Mouse (Mus musculus) heart, embryonic 13.5 days (tissue): ENCODE results near the gene Gm28038. TPM values are rescaled to one million over a fixed set of nuclear protein-coding genes. Genes with fewer than 3 reads are reported as not detected.

Source experiments
- ATAC-seq: fragments of 200-750 bp; cut with Nextera tagmentation; 2 replicates; pipeline ENCODE4 v1.8.0; 2017; ENCODE audit warnings: moderate TSS enrichment; ENCODE audit not compliant: insufficient number of reproducible peaks, low FRiP score, low TSS enrichment; ENCODE audit errors: extremely low read depth
- H3K27ac ChIP-seq: fragments of 300-500 bp; sonication (generic); replicated peaks from 2 replicates; pipeline ENCODE4 v1.5.1; 2015; ENCODE audit warnings: moderate library complexity, mild to moderate bottlenecking, inconsistent platforms
- H3K27me3 ChIP-seq: fragments of 300-500 bp; sonication (generic); replicated peaks from 2 replicates; pipeline ENCODE4 v1.6.1; 2015; ENCODE audit warnings: mild to moderate bottlenecking, inconsistent platforms
- H3K36me3 ChIP-seq: fragments of 300-500 bp; sonication (generic); 2 replicates; pipeline ENCODE4 v1.6.1; 2015; ENCODE audit warnings: mild to moderate bottlenecking, inconsistent platforms
- H3K4me1 ChIP-seq: fragments of 300-500 bp; sonication (generic); 2 replicates; pipeline ENCODE4 v1.6.1; 2015; ENCODE audit warnings: inconsistent platforms
- H3K4me2 ChIP-seq: fragments of 300-500 bp; sonication (generic); 2 replicates; pipeline ENCODE4 v1.6.1; 2015; ENCODE audit warnings: inconsistent platforms, mild to moderate bottlenecking, moderate library complexity
- H3K4me3 ChIP-seq: fragments of 300-500 bp; sonication (generic); 2 replicates; pipeline ENCODE4 v1.5.1; 2015; ENCODE audit warnings: moderate library complexity, mild to moderate bottlenecking, inconsistent platforms
- H3K9ac ChIP-seq: fragments of 300-500 bp; sonication (generic); 2 replicates; pipeline ENCODE4 v1.6.1; 2015; ENCODE audit warnings: inconsistent platforms, mild to moderate bottlenecking, moderate library complexity
- H3K9me3 ChIP-seq: fragments of 300-500 bp; sonication (generic); 2 replicates; pipeline ENCODE4 v1.6.1; 2016; ENCODE audit warnings: inconsistent platforms
- WGBS: fragments of 180-500 bp; shearing (Covaris S2); methylation state at CpG from one replicate; pipeline ENCODE4 v1.1.7; 2015; ENCODE audit warnings: mixed read lengths; 5-methylcytosine and 5-hydroxymethylcytosine counted together
- polyA plus RNA-seq: library from polyadenylated mRNA; unstranded; fragments of >200 nt; fragmentation: Nextera tagmentation; extraction: Ambion mirVana; gene quantifications from 2 replicates; pipeline ENCODE4 v1.2.1, GENCODE M21; 2015

Gm28038 gene
- polyA plus RNA-seq, 1 experiment from 2014 or later, result not detected

- Histone ChIP-seq H3K4me1 (peaks cover 1% of the 10 kb centered on the region), H3K9ac (no peak overlapping the region), H3K27ac (no peak overlapping the region), H3K9me3 (no peaks in the 10 kb centered on the region), H3K36me3 (peaks cover 80% of the 10 kb centered on the region), H3K4me3 (no peak overlapping the region), H3K4me2 (no peak overlapping the region), H3K27me3 (no peaks in the 10 kb centered on the region)
- 87% methylated on average over 5 of the region's 5 CpGs for WGBS
- no peak for ATAC-seq
These were observed 19.1 kb downstream of the Gm28038 start for GRCm38 (mm10) chr2:30299966-30300365.

DNA sequence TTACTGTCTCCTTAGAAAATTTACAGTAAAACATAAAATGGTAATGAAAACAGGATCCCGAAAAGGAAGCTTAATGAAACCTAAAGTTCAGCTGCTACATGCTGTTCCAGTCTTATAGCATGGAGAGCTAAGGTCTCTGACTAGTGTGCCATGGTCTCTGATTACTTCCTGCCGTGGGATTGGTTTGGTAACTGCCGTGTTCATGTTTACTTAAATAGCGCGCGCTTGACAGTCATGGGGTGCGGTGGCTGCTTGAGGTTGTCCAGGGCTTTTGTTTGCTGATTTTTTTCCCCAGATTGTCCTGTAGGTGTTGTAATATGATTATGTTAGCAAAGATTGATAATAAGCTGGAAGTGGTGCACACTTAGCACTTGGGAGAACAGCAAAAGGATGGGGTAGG lies 25.2 kb downstream of the Gm28038 start:
- Histone ChIP-seq H3K4me3 (no peak overlapping the region), H3K4me1 (no peaks in the 10 kb centered on the region), H3K9me3 (no peaks in the 10 kb centered on the region), H3K27ac (no peak overlapping the region), H3K9ac (no peak overlapping the region), H3K4me2 (no peak overlapping the region), H3K36me3 (peaks cover 100% of the 10 kb centered on the region), H3K27me3 (no peaks in the 10 kb centered on the region)
- 94% methylated on average over 7 of the region's 7 CpGs for WGBS
- ATAC-seq, result no peak

DNA sequence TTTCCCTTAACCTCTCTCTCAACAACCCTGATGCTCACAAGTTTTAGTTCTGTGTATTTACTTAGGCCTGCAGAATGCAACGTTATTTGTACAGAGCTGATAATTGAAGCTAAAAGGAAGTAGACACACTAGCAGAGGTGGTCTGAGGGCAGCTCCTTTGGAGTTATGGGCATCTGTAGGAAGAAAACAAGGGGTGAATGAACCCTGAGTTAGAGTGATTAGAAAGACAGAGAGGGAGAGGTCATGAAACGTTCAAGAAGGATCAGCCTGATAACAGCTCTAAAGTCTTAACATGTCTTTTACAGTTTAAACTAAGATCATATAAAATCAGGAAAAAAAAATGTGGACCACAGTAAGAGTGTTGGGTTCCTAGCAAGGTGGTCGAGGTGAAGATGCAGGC lies 28.5 kb downstream of the Gm28038 start:
- no peak overlapping the region for H3K4me3 ChIP-seq
- H3K27me3 ChIP-seq, result no peaks in the 10 kb centered on the region
- no peaks in the 10 kb centered on the region for H3K4me1 ChIP-seq
- H3K27ac ChIP-seq, result no peak overlapping the region
- H3K9ac ChIP-seq, result no peak overlapping the region
- 77% methylated on average over 3 of the region's 3 CpGs for WGBS
- no peak for ATAC-seq
- no peaks in the 10 kb centered on the region for H3K9me3 ChIP-seq
- H3K36me3 ChIP-seq, result peaks cover 99% of the 10 kb centered on the region
- H3K4me2 ChIP-seq, result no peak overlapping the region

- H3K27me3 ChIP-seq, result no peaks in the 10 kb centered on the region
These were observed 30.6 kb downstream of the Gm28038 start for GRCm38 (mm10) chr2:30311481-30311880.

DNA sequence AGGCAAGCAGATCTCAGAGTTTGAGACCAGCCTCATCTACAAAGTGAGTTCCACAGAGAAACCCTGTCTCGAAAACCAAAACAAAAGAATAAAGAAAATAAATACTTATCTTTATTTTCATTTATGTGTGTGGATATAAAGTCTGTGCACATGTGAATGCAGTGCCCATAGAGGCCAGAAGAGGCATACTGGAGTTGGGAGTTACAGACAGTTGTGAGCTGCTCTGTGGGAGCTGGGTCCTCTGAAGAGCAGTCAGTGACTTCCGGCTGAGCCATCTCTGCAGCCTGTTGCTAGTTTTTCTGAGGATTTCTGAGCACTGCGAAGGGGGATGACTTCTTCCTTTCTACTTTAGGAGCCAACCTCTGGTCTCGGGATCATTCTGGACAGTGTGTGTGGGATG lies 35.3 kb downstream of the Gm28038 start:
- 94% methylated on average over 4 of the region's 4 CpGs for WGBS
- Histone ChIP-seq H3K9me3 (no peaks in the 10 kb centered on the region), H3K9ac (no peak overlapping the region), H3K27ac (no peak overlapping the region), H3K36me3 (peaks cover 98% of the 10 kb centered on the region), H3K4me3 (no peak overlapping the region), H3K4me1 (no peaks in the 10 kb centered on the region), H3K4me2 (no peak overlapping the region), H3K27me3 (no peaks in the 10 kb centered on the region)
- ATAC-seq, result no peak

More at GRCm38 (mm10) chr2:30311481-30311880, 30.6 kb downstream of the Gm28038 start:
- Histone ChIP-seq H3K9ac (no peak overlapping the region), H3K4me3 (no peak overlapping the region), H3K36me3 (peaks cover 99% of the 10 kb centered on the region), H3K4me2 (no peak overlapping the region), H3K4me1 (no peaks in the 10 kb centered on the region), H3K27ac (no peak overlapping the region), H3K9me3 (no peaks in the 10 kb centered on the region)
- WGBS, result 98% methylated on average over 2 of the region's 2 CpGs
- ATAC-seq, result no peak

DNA sequence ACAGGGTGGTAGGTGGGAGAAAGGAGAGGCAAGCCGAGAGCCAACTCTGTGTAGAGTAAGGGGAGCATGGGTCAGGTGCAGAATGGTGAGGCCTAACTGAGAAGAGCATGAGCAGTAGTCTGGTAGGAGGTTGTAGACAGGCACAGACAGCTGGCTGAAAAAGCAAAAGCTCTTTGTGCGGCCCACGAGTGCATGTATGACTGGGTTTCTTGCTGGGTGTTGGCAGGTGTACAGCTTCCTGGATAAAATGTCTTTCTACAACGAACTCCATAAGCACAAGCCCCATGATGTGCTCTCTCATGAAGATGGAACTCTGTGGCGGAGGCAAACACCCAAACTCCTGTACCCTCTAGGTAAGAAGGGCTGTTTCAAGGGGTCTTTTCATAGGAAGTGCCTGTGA lies 36.1 kb downstream of the Gm28038 start:
- no peaks in the 10 kb centered on the region for H3K27me3 ChIP-seq
- no peaks in the 10 kb centered on the region for H3K4me1 ChIP-seq
- ATAC-seq, result no peak
- H3K9me3 ChIP-seq, result no peaks in the 10 kb centered on the region
- WGBS, result 91% methylated on average over 5 of the region's 5 CpGs
- no peak overlapping the region for H3K4me2 ChIP-seq
- peaks cover 99% of the 10 kb centered on the region for H3K36me3 ChIP-seq
- no peak overlapping the region for H3K9ac ChIP-seq
- H3K4me3 ChIP-seq, result no peak overlapping the region
- H3K27ac ChIP-seq, result no peak overlapping the region

GRCm38 (mm10) chr2:30319260-30319659 lies 38.4 kb downstream of the Gm28038 start:
- H3K36me3 ChIP-seq, result peaks cover 99% of the 10 kb centered on the region
- no peaks in the 10 kb centered on the region for H3K4me1 ChIP-seq
- H3K27ac ChIP-seq, result no peak overlapping the region
- no peak overlapping the region for H3K4me3 ChIP-seq
- ATAC-seq, result no peak
- no peak overlapping the region for H3K4me2 ChIP-seq
- WGBS, result 80% methylated on average over 4 of the region's 4 CpGs
- no peaks in the 10 kb centered on the region for H3K9me3 ChIP-seq
- no peaks in the 10 kb centered on the region for H3K27me3 ChIP-seq
- no peak overlapping the region for H3K9ac ChIP-seq

DNA sequence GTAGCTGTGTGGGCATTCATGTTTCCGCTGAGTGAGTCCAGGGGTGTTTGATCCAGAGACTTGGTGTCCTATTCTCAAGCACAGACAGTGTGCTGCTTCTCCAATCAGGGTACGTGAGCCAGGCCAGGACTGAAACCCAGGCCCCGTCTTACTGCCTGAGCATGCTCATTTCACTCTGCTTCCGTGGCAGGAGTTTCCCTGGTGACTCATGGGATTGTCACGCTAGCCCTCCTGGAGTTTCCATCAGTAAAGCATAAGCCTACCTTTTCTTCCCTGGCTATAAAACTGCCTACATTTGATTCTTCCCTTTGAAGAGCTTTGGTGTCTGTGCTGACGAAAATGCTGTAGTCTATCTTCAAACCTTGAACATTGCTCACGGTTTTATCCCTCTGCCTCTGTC lies 42.3 kb downstream of the Gm28038 start:
- ATAC-seq, result no peak
- H3K4me1 ChIP-seq, result no peaks in the 10 kb centered on the region
- peaks cover 99% of the 10 kb centered on the region for H3K36me3 ChIP-seq
- no peak overlapping the region for H3K9ac ChIP-seq
- H3K9me3 ChIP-seq, result no peaks in the 10 kb centered on the region
- H3K27me3 ChIP-seq, result no peaks in the 10 kb centered on the region
- H3K4me3 ChIP-seq, result no peak overlapping the region
- H3K4me2 ChIP-seq, result no peak overlapping the region
- WGBS, result 86% methylated on average over 7 of the region's 7 CpGs
- no peak overlapping the region for H3K27ac ChIP-seq

DNA sequence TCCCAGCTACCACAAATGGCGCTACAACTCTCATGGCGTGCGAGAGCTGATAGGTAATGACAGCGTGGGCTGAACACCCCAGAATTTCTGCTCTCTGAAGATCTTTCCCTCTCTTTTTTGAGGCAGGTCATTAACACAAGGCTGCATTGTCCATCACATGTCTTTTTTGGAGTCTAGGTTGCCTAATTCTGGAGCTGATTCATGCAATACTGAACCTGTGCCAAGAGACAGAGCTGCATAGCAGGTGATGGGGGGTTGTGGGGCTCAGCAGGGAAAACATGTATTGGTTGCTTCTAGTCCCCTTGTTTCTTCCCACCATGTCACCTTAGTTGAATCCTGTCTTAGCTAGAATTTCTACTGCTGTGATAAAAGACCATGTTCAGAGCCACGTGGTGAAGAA lies 44.5 kb downstream of the Gm28038 start:
- Histone ChIP-seq H3K36me3 (peaks cover 98% of the 10 kb centered on the region), H3K9ac (no peak overlapping the region), H3K9me3 (no peaks in the 10 kb centered on the region), H3K4me1 (no peaks in the 10 kb centered on the region), H3K27me3 (no peaks in the 10 kb centered on the region), H3K4me3 (no peak overlapping the region), H3K4me2 (no peak overlapping the region), H3K27ac (no peak overlapping the region)
- WGBS, result 87% methylated on average over 5 of the region's 5 CpGs
- ATAC-seq, result no peak

GRCm38 (mm10) chr2:30327276-30327675 lies 46.4 kb downstream of the Gm28038 start:
- 84% methylated on average over 7 of the region's 7 CpGs for WGBS
- Histone ChIP-seq H3K27ac (no peak overlapping the region), H3K27me3 (no peaks in the 10 kb centered on the region), H3K4me3 (no peak overlapping the region), H3K4me2 (no peak overlapping the region), H3K9me3 (no peaks in the 10 kb centered on the region), H3K9ac (no peak overlapping the region), H3K36me3 (peaks cover 98% of the 10 kb centered on the region), H3K4me1 (no peaks in the 10 kb centered on the region)
- no peak for ATAC-seq

DNA sequence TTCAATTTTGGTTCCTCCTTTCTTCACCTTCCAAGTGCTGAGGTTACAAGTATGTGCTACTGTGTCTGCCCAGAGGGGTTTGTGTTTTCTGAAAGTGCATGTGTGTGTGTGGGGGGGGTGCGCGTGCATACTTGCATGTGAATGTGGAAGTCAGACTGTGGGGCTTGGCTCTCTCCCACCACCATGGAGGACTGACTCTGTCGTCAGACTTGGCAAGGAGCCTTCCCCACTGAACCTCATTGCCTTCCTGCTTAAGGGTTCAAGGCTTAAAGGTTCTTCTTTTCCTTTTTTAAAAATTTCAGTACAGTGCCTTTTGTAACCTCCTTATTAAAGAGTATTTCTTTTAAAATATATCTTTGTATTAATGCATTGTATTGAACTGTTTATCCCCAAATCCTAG lies 47.9 kb downstream of the Gm28038 start:
- Histone ChIP-seq H3K4me2 (no peak overlapping the region), H3K36me3 (peaks cover 98% of the 10 kb centered on the region), H3K4me1 (no peaks in the 10 kb centered on the region), H3K9me3 (no peaks in the 10 kb centered on the region), H3K27me3 (no peaks in the 10 kb centered on the region), H3K27ac (no peak overlapping the region), H3K9ac (no peak overlapping the region), H3K4me3 (no peak overlapping the region)
- no peak for ATAC-seq
- WGBS, result 90% methylated on average over 3 of the region's 3 CpGs

GRCm38 (mm10) chr2:30335324-30335723 lies 54.5 kb downstream of the Gm28038 start:
- no peak overlapping the region for H3K4me3 ChIP-seq
- ATAC-seq, result no peak
- WGBS, result 95% methylated on average over 2 of the region's 2 CpGs
- peaks cover 98% of the 10 kb centered on the region for H3K36me3 ChIP-seq
- H3K4me2 ChIP-seq, result no peak overlapping the region
- H3K9ac ChIP-seq, result no peak overlapping the region
- H3K27ac ChIP-seq, result no peak overlapping the region
- H3K27me3 ChIP-seq, result no peaks in the 10 kb centered on the region
- no peaks in the 10 kb centered on the region for H3K4me1 ChIP-seq
- H3K9me3 ChIP-seq, result no peaks in the 10 kb centered on the region
